Mouse (Mus musculus): Measurements from ENCODE around the gene Rnf183.

The Rnf183 gene

GRCm38 (mm10) chr4:62429616-62430015 lies 5.4 kb downstream of the Rnf183 start:
- no peak for DNase-seq

- DNase-seq, result peak; percentile 26 to 29
These were observed 6.9 kb downstream of the Rnf183 start for GRCm38 (mm10) chr4:62427978-62428758.

- DNase-seq, result no peak
These were observed 9.2 kb downstream of the Rnf183 start for GRCm38 (mm10) chr4:62425891-62426290.

GRCm38 (mm10) chr4:62419091-62419490 lies 16.0 kb downstream of the Rnf183 start:
- DNase-seq, result peak; percentile 61 to 73

DNA sequence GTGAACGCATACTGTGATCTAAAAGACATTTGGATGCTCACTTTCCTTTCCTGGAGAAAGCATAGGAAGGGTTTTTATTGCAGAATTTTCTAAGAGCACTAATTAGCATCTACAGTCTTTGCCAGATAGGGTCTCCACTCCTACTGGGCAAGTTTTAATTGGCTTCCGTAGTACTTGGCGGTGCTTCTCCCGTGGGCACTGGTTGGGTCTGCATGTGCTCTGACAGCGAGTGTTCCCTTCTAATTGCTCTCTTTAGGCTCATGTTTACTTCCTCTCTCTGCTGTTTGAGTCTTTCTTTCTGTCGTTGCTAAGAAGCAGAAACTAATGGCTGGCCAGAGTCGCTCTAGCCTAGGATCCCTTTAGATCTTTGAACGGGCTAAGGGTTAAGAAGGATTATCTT lies 16.6 kb downstream of the Rnf183 start:
- no peak for DNase-seq

- DNase-seq, result no peak
These were observed 23.4 kb downstream of the Rnf183 start for GRCm38 (mm10) chr4:62411606-62412005.

- DNase-seq, result no peak
These were observed 24.7 kb downstream of the Rnf183 start for GRCm38 (mm10) chr4:62410325-62410724.

- DNase-seq, result no peak
These were observed 25.4 kb downstream of the Rnf183 start for GRCm38 (mm10) chr4:62409615-62410014.

DNA sequence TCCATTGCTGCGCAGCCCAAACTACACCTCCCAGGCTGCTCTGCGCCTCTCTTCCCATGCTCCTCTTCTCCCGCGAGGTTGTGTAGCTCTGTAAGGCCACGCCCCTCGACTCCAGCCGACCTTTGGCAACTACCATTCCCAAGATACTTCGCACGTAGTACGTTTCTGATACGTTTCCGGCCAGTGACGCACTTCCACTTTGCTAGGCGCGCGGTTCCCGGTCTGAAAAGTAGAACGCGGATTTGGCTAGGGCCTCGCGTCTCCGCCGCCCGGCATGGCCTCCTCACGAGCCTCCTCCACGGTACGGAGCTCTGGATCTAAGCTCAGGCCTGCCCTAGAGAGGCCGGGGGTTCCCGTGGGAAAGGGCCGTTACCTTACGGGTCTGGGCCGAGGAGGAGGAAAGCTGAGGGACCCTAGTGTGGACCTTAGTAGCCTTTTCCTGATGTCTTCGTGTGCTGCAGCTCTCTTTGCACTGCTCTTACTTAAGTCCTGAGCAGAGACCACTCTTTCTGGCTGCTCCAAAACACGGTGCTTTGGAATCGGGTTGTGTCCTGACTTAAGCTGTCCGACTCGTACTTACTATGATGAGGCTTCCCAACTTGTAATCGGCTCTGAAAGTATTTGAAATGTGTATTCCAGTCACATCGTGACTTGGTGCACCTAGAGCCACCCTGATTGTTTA lies 26.3 kb downstream of the Rnf183 start, which contains the start of the genes Cdc26 and Prpf4:
Gene Cdc26, minus strand, starts transcription at position 42 of the 682 bp plus-strand sequence.
Gene Prpf4, plus strand, starts transcription at position 197 of the 682 bp plus-strand sequence.
- peak; percentile 97 to 100 for DNase-seq

- DNase-seq, result peak; percentile 53 to 63
These were observed 27.1 kb downstream of the Rnf183 start for GRCm38 (mm10) chr4:62407730-62408582.

DNA sequence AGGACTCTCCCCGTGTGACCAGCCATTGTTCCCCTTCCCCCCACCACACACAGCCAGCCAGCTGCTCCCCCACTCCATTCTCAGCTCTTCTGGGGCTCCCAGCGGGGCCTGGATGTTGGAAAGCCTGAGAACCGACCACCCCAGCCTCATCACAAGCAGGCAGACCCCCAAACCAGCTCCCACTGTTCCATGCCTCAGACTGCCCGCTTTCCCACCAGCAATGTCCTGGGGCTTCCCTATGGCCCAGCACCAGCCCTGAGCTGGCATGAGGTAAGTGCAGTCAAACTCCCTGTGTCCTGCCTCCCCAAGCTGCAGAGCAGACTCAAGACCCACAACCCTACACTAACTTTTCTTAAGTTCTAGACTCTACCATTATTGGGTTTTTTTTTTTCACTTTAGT lies 28.9 kb downstream of the Rnf183 start:
- DNase-seq, result no peak

DNA sequence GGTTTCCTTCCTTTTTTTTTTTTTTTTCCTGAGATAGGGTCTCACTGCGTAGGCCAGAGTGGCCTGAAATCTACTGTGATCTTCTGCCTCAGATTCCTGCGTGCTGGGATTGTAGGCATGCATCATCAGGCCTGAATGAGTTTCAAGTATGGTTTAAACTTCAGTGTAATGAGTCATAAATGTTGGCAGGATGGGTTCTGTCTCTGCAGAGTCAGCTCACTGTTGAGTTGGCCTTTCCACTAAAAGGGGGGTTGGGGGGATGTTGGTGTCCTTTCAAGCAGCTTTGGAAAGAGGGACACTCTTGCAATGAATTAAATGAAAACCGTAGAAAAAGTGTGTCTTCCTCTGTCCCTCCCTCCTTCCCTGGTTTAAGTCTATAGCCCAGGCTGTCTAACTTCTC lies 36.1 kb downstream of the Rnf183 start:
- DNase-seq, result no peak

DNA sequence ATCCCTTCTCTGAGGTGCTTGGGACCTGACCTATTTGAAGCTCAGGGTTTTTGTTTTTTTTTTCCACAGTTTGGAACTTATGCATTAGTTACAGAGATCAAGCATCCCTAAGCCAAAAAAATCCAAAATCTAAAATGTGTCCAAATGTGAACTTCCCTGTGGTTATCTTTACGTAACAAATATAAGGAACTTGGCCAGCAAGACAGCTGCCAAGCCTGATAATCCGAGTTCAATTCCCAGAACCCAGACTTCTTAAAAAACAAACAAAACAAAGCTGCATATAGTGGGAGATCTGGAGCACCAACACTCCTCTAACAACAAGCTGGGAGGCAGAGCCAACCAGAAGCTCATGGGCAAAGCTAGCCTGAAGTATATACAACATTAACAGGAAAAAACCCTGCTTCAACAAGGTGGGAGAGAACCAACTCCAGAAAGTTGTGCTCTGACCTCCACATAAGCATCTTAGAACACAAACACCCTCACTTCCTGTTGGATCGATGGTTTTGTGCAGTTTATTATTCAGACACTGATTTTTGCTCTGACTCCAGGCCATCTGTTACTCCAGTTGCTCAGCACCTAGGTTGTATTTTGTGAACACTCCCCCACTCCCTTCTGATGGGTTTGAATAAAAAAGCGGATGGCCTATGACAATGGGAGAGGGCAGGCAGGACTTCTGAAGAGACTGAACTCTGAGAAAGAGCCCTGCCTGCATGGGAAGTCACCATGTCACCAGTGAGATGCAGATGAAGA lies 37.3 kb downstream of the Rnf183 start:
- no peak for DNase-seq

DNA sequence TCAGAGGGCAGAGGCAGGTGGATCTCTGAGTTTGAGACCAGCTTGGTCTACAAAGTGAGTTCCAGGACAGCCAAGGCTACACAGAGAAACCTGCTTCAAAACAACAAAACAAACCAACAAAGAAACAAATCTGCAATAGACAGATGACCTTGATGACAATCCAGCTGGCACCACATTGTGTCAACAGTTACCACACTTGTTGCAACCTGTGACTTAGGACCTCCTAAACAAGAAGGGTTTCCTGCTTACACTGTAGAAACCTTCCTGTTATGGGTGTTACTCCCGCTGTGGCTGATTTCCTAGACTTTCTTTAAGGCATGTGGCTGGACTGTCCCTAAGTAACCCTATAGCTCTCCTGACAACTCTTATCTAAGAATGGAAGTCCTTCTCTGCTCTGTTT lies 39.2 kb downstream of the Rnf183 start:
- no peak for DNase-seq

DNA sequence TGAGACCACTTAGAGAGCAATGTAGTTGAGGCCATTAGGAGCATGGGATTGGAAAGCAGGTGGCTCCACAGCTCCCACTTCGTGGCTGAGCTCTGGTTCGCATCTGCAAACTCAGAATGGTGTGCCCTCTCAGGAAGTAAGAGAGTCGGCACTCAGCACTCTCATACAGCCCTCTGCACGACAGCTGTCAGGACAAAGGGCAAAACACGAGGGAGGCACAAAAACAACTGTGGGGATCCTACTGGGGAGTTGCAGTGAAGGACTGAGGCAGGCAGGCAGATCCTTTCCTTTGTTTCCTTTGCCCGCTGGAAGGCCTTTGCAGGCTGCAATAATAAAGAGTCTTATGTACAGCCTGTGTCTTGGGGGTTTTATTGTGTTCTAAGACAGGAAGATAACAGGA lies 41.6 kb downstream of the Rnf183 start:
- no peak for DNase-seq

DNA sequence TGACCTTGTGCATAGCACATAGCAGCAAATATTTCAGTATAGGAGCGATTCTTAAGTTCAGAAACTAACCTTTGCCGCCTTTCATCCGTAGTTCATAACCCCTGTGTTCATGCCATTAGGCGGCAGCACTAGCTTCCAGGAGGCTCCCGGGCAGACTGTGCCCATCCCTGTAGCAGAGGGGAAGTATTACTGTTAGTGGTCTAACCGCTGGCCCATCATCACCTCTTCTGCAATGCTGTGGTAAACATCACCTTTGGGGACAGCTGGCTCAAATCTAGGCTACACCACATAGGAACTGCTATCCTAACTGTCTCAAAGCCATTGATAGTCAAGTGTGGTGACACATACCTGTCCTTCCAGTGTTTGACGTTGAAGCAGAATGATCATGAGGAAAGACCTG lies 43.2 kb downstream of the Rnf183 start:
- no peak for DNase-seq

GRCm38 (mm10) chr4:62389592-62390512 lies 45.2 kb downstream of the Rnf183 start:
- no peak for DNase-seq

DNA sequence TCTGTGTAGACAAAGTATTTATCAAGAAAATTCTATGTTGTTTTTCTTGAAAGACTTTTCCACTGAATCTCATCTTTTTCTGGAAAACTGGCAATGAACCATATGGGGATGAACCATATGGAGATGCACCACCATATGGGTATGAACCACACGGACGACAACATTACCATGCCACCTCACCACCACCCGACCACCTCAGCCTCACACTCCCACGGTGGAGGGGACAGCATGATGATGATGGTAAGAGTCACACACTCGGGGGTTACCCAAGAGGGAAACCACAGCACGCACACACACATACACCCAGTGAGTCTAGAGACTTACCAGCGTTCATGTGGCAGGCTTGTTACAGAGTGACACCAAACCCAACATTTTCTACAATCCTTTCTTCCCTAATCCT lies 49.6 kb downstream of the Rnf183 start:
- DNase-seq, result no peak

- no peak for DNase-seq
These were observed 50.9 kb downstream of the Rnf183 start for GRCm38 (mm10) chr4:62384159-62384558.

DNA sequence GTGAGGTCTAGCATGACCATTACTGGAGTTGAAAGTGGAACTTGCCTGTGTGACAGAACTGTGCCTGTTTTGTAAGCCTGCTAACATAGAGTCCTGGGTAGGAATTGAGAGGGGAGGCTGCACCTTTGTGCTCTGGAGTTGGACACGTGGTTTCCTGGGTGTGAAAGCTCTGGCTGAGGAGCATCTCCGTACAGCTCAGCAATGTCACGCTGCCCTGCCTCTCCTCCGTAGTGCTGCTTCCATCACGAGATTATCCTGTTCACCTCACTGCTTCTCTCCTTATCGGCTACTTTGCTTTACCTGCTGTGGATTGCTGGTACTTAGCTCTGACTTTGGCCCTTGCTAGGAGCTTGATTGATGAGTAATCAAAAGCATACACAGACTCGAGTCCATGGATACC lies 51.3 kb downstream of the Rnf183 start:
- DNase-seq, result no peak

DNA sequence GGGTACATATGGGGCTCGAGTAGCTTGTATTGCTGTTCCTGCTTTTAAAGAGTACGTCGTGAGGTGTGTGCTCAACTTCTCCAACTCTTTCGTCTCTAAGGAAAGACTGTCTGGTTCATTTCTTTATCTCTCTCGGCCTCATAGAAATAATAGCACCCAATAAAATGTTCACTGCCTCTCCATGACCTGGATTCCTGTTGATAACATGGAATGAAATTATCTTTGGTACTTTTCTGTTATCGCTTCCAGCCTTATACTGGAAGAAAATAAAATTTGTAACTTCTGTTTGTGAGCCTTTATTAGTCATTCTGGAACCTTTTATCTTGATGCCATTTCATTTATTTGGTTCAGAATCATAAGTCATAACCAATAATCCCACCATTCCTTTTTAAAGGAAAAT lies 51.8 kb downstream of the Rnf183 start:
- no peak for DNase-seq

All from cerebellum, adult 18-20 months (tissue).